Mouse (Mus musculus) Patski (cell line): ENCODE results near the gene Plekho2. TPM values are rescaled to one million over a fixed set of nuclear protein-coding genes. Genes with fewer than 3 reads are reported as not detected.

Experiments
- ATAC-seq: fragments of 100-300 bp; one replicate; pipeline ENCODE4 v1.8.0; 2021
- CTCF ChIA-PET: fragments of 350-600 bp; sonication (Branson Sonifier 250); formaldehyde crosslinking; loops from one replicate; lab custom pipeline; 2022; ENCODE audit warnings: inconsistent platforms; lab: Charles Lee
- POLR2A ChIA-PET: fragments of 350-600 bp; sonication (Branson Sonifier 250); formaldehyde crosslinking; loops from one replicate; lab custom pipeline; 2022; ENCODE audit warnings: antibody characterized with exemption, inconsistent platforms; lab: Charles Lee
- DNase-seq: peaks from one replicate; pipeline ENCODE4 v3.0.0-alpha.2; 2011; ENCODE audit warnings: low read depth, low spot score
- H3K27me3 ChIP-seq: fragments of 371-371 bp; one replicate; pipeline ENCODE4 v1.5.1; 2021
- CTCF ChIP-seq: fragments of 100-300 bp; IDR thresholded peaks from one replicate; pipeline ENCODE4 v1.5.1; 2021
- in situ Hi-C: fragments of 300-500 bp; cut with MboI; formaldehyde crosslinking; loops from 3 replicates; pipeline ENCODE4 v1.11.1; 2018; ENCODE audit warnings: low pct_unique_long_range_greater_than_20kb, mixed read lengths
- polyA plus RNA-seq: library from polyadenylated mRNA; unstranded; gene quantifications from one replicate; pipeline ENCODE4 v1.2.3, GENCODE M21; 2021

Gene Plekho2
- polyA plus RNA-seq, 1 experiment from 2014 or later: 11.9 TPM

- no peak for TF ChIP-seq CTCF
- ChIA-PET POLR2A (no interaction called here), CTCF (no interaction called here)
- no peaks in the 10 kb centered on the region for H3K27me3 ChIP-seq
- DNase-seq (no peak), ATAC-seq (no peak)
- in situ Hi-C loops: no loop called here
Observed at GRCm38 (mm10) chr9:65537901-65538630, 41.8 kb downstream of the Plekho2 start.

- CTCF ChIA-PET: interaction anchor here (1.2 kb wide), 1 partner anchor 8 kb away, joined by 3 read pairs; no protein-coding TSS in a partner anchor
- DNase-seq: no peak
- H3K27me3 ChIP-seq: no peaks in the 10 kb centered on the region
- in situ Hi-C loops: no loop called here
- no peak for TF ChIP-seq CTCF
- POLR2A ChIA-PET: no interaction called here
- no peak for ATAC-seq
Observed at GRCm38 (mm10) chr9:65536491-65536890, 43.3 kb downstream of the Plekho2 start.

- no peaks in the 10 kb centered on the region for H3K27me3 ChIP-seq
- ChIA-PET CTCF (no interaction called here), POLR2A (no interaction called here)
- no peak for ATAC-seq
- in situ Hi-C loops: no loop called here
- TF ChIP-seq CTCF: no peak
- no peak for DNase-seq
Observed at GRCm38 (mm10) chr9:65535789-65536469, 43.9 kb downstream of the Plekho2 start.

- no peak for DNase-seq
- POLR2A ChIA-PET: no interaction called here
- TF ChIP-seq CTCF: no peak
Observed at GRCm38 (mm10) chr9:65535191-65535722, 44.6 kb downstream of the Plekho2 start.

GRCm38 (mm10) chr9:65534111-65534510 is 45.7 kb downstream of the Plekho2 start:
- in situ Hi-C loops: no loop called here
- ATAC-seq (no peak), DNase-seq (no peak)
- POLR2A ChIA-PET: no interaction called here
- CTCF ChIA-PET: interaction anchor here (1.1 kb wide), 1 partner anchor 8 kb away, joined by 4 read pairs; no protein-coding TSS in a partner anchor
- TF ChIP-seq CTCF: no peak
- H3K27me3 ChIP-seq: no peaks in the 10 kb centered on the region

More at GRCm38 (mm10) chr9:65535191-65535722, 44.6 kb downstream of the Plekho2 start:
- CTCF ChIA-PET: no interaction called here
- in situ Hi-C loops: no loop called here
- ATAC-seq: no peak
- no peaks in the 10 kb centered on the region for H3K27me3 ChIP-seq

GRCm38 (mm10) chr9:65532986-65533385 is 46.9 kb downstream of the Plekho2 start:
- in situ Hi-C loops: no loop called here
- DNase-seq (no peak), ATAC-seq (no peak)
- H3K27me3 ChIP-seq: no peaks in the 10 kb centered on the region
- CTCF ChIA-PET: no interaction called here
- POLR2A ChIA-PET: no interaction called here
- no peak for TF ChIP-seq CTCF

GRCm38 (mm10) chr9:65531283-65531682 is 48.6 kb downstream of the Plekho2 start:
- DNase-seq: no peak
- ChIA-PET CTCF (interaction anchor here (1.8 kb wide), 1 partner anchor 49 kb away, joined by 5 read pairs; the partner anchor contains the start of gene Plekho2), POLR2A (interaction anchor here (0.6 kb wide), 1 partner anchor 44 kb away, joined by 3 read pairs; no protein-coding TSS in a partner anchor)
- no peak for ATAC-seq
- no peak for TF ChIP-seq CTCF
- H3K27me3 ChIP-seq: no peaks in the 10 kb centered on the region
- in situ Hi-C loops: no loop called here

GRCm38 (mm10) chr9:65529659-65530058 is 50.2 kb downstream of the Plekho2 start:
- H3K27me3 ChIP-seq: no peaks in the 10 kb centered on the region
- DNase-seq (no peak), ATAC-seq (no peak)
- no peak for TF ChIP-seq CTCF
- in situ Hi-C loops: no loop called here
- ChIA-PET CTCF (interaction anchor here (1.1 to 1.8 kb wide), 3 partner anchors 8 to 51 kb away, joined by 3 to 5 read pairs (median 3); partner anchors contain the start of gene Plekho2), POLR2A (interaction anchor here (0.7 kb wide), 1 partner anchor 74 kb away, joined by 3 read pairs; no protein-coding TSS in a partner anchor)

GRCm38 (mm10) chr9:65528417-65529038 is 51.3 kb downstream of the Plekho2 start:
- no peak for TF ChIP-seq CTCF
- ATAC-seq: no peak
- ChIA-PET POLR2A (no interaction called here), CTCF (interaction anchor here (1.4 kb wide), 1 partner anchor 8 kb away, joined by 3 read pairs; no protein-coding TSS in a partner anchor)
- DNase-seq: no peak
- in situ Hi-C loops: no loop called here
- no peaks in the 10 kb centered on the region for H3K27me3 ChIP-seq
